Mouse (Mus musculus): ENCODE data around the gene Fam32a. TPM values are rescaled to one million over a fixed set of nuclear protein-coding genes. Genes with fewer than 3 reads are reported as not detected.
A peak's percentile ranks its signal among the peaks of the same experiment; 100 is the strongest.

Fam32a gene
- polyA plus RNA-seq, 1 experiment from 2014 or later: 28.4 TPM

DNA sequence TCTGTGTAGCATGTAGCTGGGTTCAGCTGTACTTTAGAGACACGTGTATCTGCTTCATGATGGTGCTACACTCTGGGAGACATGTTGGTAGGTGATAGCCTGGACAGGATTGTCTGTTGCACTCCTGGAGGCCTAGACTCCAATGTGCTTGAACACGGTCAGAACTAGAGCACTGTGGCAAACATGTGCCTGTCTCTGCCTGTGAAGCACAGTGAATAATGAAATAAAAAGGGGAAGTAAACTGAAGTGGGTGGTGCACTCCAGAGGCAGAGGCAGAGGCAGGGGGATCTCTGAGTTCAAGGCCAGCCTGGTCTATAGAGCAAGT, 29.4 kb upstream of the Fam32a start:
- Histone ChIP-seq H3K36me3 (replicated peaks; ENCODE audit: insufficient read depth, low read length) (no peaks in the 10 kb centered on the region), H3K9me3 (ENCODE audit: low read length) (no peaks in the 10 kb centered on the region), H3K9ac (replicated peaks) (peak overlapping the region; percentile 33; the same call in 1 of the 2 replicates), H3K4me1 (ENCODE audit: insufficient read depth) (peaks cover 4% of the 10 kb centered on the region), H3K27ac (ENCODE audit: low read depth) (peak overlapping the region; percentile 50; the same call in 1 of the 2 replicates), H3K4me2 (ENCODE audit: low read depth, low read length) (peak overlapping the region; percentile 59), H3K4me3 (ENCODE audit: low read depth, low read length) (peak overlapping the region; percentile 34), H3K27me3 (ENCODE audit: insufficient read depth, low read length) (no peaks in the 10 kb centered on the region)
- 58% methylated on average over 2 of the region's 2 CpGs for WGBS (ENCODE audit: insufficient replicate concordance)
- ATAC-seq: no peak
- TF ChIP-seq EP300 (IDR thresholded peaks at IDR 0.05; ENCODE audit: low read depth): no peak
- TF ChIP-seq CTCF (IDR thresholded peaks at IDR 0.05; ENCODE audit: low read depth): no peak
- no peak for DNase-seq

DNA sequence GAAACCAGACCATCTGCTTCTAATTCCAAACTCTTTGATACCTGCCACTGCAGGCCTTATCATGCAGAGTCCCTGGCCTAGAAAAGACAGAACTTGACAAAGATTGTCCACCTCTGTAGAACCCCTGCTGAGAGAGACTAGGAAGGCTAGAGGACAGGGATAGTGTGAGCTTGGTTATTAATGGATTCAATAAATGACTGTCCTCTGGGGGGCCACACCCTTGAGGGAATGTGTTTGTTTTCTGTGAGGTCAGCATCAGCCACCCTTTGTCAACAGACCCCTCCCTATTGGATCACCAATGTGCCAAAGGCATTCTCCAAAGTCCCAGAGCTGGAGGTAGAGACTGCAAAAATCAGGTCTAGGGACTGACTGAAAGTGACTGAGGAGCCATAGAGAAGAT, 27.5 kb upstream of the Fam32a start:
- H3K9me3 ChIP-seq (ENCODE audit: low read length): no peaks in the 10 kb centered on the region
- H3K4me2 ChIP-seq (ENCODE audit: low read depth, low read length): no peak overlapping the region
- H3K27me3 ChIP-seq (ENCODE audit: insufficient read depth, low read length): no peaks in the 10 kb centered on the region
- H3K4me3 ChIP-seq (ENCODE audit: low read depth, low read length): no peak overlapping the region
- TF ChIP-seq CTCF (IDR thresholded peaks at IDR 0.05; ENCODE audit: low read depth): no peak
- ATAC-seq: no peak
- no peak overlapping the region for H3K27ac ChIP-seq (ENCODE audit: low read depth)
- peaks cover 4% of the 10 kb centered on the region for H3K4me1 ChIP-seq (ENCODE audit: insufficient read depth)
- no peaks in the 10 kb centered on the region for H3K36me3 ChIP-seq (replicated peaks; ENCODE audit: insufficient read depth, low read length)
- H3K9ac ChIP-seq (replicated peaks): no peak overlapping the region
- no peak for DNase-seq

DNA sequence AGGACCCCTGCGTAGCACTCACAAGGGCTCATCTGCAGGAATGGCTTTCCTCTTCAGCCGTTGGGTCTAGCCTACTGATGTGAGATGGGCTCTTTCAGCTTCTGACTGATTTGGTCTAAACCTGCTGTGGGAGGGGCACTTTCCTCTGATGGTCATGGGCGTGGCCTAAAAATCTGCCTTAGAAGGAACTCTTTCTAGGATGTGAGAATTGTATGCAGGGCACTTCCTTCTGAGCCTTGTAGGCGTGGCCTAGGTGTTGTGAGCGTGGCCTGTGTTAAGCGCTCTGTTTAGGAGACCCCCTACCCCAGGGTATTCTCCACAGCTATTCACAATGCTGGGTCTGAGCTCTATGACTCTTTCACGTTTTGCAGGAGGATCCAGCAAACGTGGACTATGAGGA, 21.5 kb upstream of the Fam32a start:
- ATAC-seq: no peak
- Histone ChIP-seq H3K4me2 (ENCODE audit: low read depth, low read length) (no peak overlapping the region), H3K4me3 (ENCODE audit: low read depth, low read length) (no peak overlapping the region), H3K27me3 (ENCODE audit: insufficient read depth, low read length) (no peaks in the 10 kb centered on the region), H3K9me3 (ENCODE audit: low read length) (peaks cover 7% of the 10 kb centered on the region), H3K27ac (ENCODE audit: low read depth) (no peak overlapping the region), H3K36me3 (replicated peaks; ENCODE audit: insufficient read depth, low read length) (no peaks in the 10 kb centered on the region), H3K9ac (replicated peaks) (no peak overlapping the region), H3K4me1 (ENCODE audit: insufficient read depth) (no peaks in the 10 kb centered on the region)
- 60% methylated on average over 8 of the region's 8 CpGs for WGBS (ENCODE audit: insufficient replicate concordance)
- TF ChIP-seq EP300 (IDR thresholded peaks at IDR 0.05; ENCODE audit: low read depth) (no peak), CTCF (IDR thresholded peaks at IDR 0.05; ENCODE audit: low read depth) (no peak)
- DNase-seq: no peak

DNA sequence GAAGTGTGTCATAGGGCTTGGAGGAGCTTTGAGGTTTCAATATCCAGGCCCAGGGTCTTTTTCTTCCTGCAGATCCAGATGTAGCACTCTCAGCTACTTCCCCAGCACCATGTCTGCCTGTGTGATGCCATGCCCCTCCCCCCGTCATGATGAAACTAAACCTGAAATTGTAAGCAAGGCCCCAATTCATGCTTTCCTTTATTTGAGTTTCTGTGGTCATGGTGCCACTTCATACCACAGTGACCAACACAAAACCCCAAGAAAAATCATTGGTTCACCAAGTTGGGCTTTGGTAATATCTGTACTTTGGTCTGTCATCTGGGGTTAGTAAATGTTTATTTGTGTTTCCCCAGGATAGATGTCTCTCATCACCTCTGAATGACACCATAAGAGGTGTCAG, 10.9 kb upstream of the Fam32a start:
- peak; percentile 83 for ATAC-seq
- no peaks in the 10 kb centered on the region for H3K27me3 ChIP-seq (ENCODE audit: insufficient read depth, low read length)
- 67% methylated on average over 1 of the region's 1 CpGs for WGBS (ENCODE audit: insufficient replicate concordance)
- peak; percentile 43 for DNase-seq
- no peaks in the 10 kb centered on the region for H3K36me3 ChIP-seq (replicated peaks; ENCODE audit: insufficient read depth, low read length)
- H3K4me3 ChIP-seq (ENCODE audit: low read depth, low read length): no peak overlapping the region
- H3K4me1 ChIP-seq (ENCODE audit: insufficient read depth): no peaks in the 10 kb centered on the region
- no peak overlapping the region for H3K9ac ChIP-seq (replicated peaks)
- no peak overlapping the region for H3K27ac ChIP-seq (ENCODE audit: low read depth)
- H3K9me3 ChIP-seq (ENCODE audit: low read length): peaks cover under 1% of the 10 kb centered on the region; the same call in 1 of the 2 replicates
- H3K4me2 ChIP-seq (ENCODE audit: low read depth, low read length): no peak overlapping the region
- TF ChIP-seq EP300 (IDR thresholded peaks at IDR 0.05; ENCODE audit: low read depth) (no peak), CTCF (IDR thresholded peaks at IDR 0.05; ENCODE audit: low read depth) (no peak)

DNA sequence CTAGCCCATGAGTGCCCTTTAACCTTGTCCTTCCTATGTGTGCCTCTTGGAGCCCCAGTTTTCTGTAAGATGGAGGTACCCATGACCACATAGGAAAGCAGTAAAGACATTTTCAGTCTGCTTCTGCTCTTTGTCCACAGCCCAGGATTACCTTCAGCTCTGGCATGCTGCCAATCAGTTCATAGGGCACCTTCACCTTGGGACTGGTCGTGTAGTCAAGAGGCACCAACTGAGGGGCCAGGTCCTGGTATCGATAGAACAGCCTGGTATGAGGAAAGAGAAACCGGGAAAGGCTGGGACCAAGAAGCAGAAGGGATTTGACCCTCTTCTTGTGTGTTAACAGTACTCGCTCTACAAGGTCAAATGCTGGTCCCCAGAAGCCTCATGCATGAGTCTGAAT, 9.3 kb upstream of the Fam32a start:
- H3K4me2 ChIP-seq (ENCODE audit: low read depth, low read length): no peak overlapping the region
- no peak overlapping the region for H3K9ac ChIP-seq (replicated peaks)
- no peaks in the 10 kb centered on the region for H3K9me3 ChIP-seq (ENCODE audit: low read length)
- no peak for ATAC-seq
- H3K4me3 ChIP-seq (ENCODE audit: low read depth, low read length): no peak overlapping the region
- H3K27me3 ChIP-seq (ENCODE audit: insufficient read depth, low read length): no peaks in the 10 kb centered on the region
- DNase-seq: no peak
- no peak for TF ChIP-seq EP300 (IDR thresholded peaks at IDR 0.05; ENCODE audit: low read depth)
- TF ChIP-seq CTCF (IDR thresholded peaks at IDR 0.05; ENCODE audit: low read depth): no peak
- WGBS (ENCODE audit: insufficient replicate concordance): 57% methylated on average over 4 of the region's 4 CpGs
- no peak overlapping the region for H3K27ac ChIP-seq (ENCODE audit: low read depth)
- no peaks in the 10 kb centered on the region for H3K36me3 ChIP-seq (replicated peaks; ENCODE audit: insufficient read depth, low read length)
- H3K4me1 ChIP-seq (ENCODE audit: insufficient read depth): no peaks in the 10 kb centered on the region

DNA sequence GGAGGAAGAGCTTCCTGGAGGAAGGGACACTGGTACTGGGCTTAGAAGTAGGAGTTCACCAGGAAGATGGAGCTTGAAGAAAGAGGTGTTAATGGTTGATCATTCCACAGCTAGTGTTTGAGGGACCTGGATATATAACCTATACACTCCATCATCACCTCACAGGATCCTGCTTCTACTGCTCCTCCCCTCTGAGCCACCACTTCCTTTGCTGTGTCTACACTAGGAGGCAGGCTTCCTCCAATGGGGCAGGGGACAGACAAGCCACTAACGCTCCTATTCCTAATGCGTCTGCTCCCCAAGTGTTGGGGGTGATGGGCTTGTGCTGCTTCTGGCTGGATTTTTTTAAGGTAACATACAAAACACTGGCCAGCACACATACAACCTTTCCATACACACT, 8.8 kb upstream of the Fam32a start:
- 56% methylated on average over 2 of the region's 2 CpGs for WGBS (ENCODE audit: insufficient replicate concordance)
- no peaks in the 10 kb centered on the region for H3K4me1 ChIP-seq (ENCODE audit: insufficient read depth)
- H3K27me3 ChIP-seq (ENCODE audit: insufficient read depth, low read length): no peaks in the 10 kb centered on the region
- no peaks in the 10 kb centered on the region for H3K36me3 ChIP-seq (replicated peaks; ENCODE audit: insufficient read depth, low read length)
- H3K4me3 ChIP-seq (ENCODE audit: low read depth, low read length): no peak overlapping the region
- H3K4me2 ChIP-seq (ENCODE audit: low read depth, low read length): no peak overlapping the region
- ATAC-seq (no peak), DNase-seq (no peak)
- H3K9ac ChIP-seq (replicated peaks): no peak overlapping the region
- no peaks in the 10 kb centered on the region for H3K9me3 ChIP-seq (ENCODE audit: low read length)
- TF ChIP-seq CTCF (IDR thresholded peaks at IDR 0.05; ENCODE audit: low read depth): peak; percentile 35
- no peak for TF ChIP-seq EP300 (IDR thresholded peaks at IDR 0.05; ENCODE audit: low read depth)
- H3K27ac ChIP-seq (ENCODE audit: low read depth): no peak overlapping the region

DNA sequence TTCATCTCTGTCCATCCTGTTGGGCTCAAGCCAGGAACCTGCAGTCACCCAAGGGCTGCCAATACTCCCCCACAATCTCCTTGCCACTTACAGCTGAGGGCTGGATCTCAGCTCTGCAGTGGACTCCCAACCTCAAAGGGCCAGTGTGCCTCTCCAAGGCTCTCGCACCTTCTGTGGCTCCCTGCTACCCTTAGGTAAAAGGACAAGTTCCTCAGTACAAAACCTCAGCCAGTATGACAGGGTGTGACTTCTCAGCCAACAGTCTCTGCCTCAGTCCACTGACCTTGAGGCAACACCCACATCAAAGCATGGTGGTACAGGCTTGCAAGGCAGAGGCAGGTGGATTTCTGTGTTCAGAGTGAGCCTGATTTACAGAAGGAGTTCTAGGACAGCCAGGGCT, 7.7 kb upstream of the Fam32a start:
- ATAC-seq: no peak

More for the DNA sequence above, 7.7 kb upstream of the Fam32a start:
- 71% methylated on average over 1 of the region's 1 CpGs for WGBS (ENCODE audit: insufficient replicate concordance)
- no peak overlapping the region for H3K4me3 ChIP-seq (ENCODE audit: low read depth, low read length)
- H3K4me1 ChIP-seq (ENCODE audit: insufficient read depth): peaks cover 2% of the 10 kb centered on the region; the same call in 1 of the 2 replicates
- H3K36me3 ChIP-seq (replicated peaks; ENCODE audit: insufficient read depth, low read length): no peaks in the 10 kb centered on the region
- H3K27me3 ChIP-seq (ENCODE audit: insufficient read depth, low read length): no peaks in the 10 kb centered on the region
- DNase-seq: no peak
- H3K4me2 ChIP-seq (ENCODE audit: low read depth, low read length): no peak overlapping the region
- H3K27ac ChIP-seq (ENCODE audit: low read depth): no peak overlapping the region
- no peak overlapping the region for H3K9ac ChIP-seq (replicated peaks)
- H3K9me3 ChIP-seq (ENCODE audit: low read length): no peaks in the 10 kb centered on the region
- TF ChIP-seq CTCF (IDR thresholded peaks at IDR 0.05; ENCODE audit: low read depth) (no peak), EP300 (IDR thresholded peaks at IDR 0.05; ENCODE audit: low read depth) (no peak)

Measured in liver, postnatal 0 days (tissue).